Mouse (Mus musculus) intestine, postnatal 0 days (tissue): ENCODE data around the gene Ctnna2. TPM values are rescaled to one million over a fixed set of nuclear protein-coding genes. Genes with fewer than 3 reads are reported as not detected.

Experiments used
- ATAC-seq: fragments of 200-750 bp; cut with Nextera tagmentation; 2 replicates; pipeline ENCODE4 v1.8.0; 2017; ENCODE audit warnings: mild to moderate bottlenecking, moderate TSS enrichment, moderate library complexity
- H3K27ac ChIP-seq: fragments of 300-500 bp; sonication (generic); 2 replicates; pipeline ENCODE4 v1.5.1; 2014; ENCODE audit warnings: mild to moderate bottlenecking, low read depth, low read length, moderate library complexity
- H3K27me3 ChIP-seq: fragments of 300-500 bp; sonication (generic); replicated peaks from 2 replicates; pipeline ENCODE4 v1.6.1; 2014; ENCODE audit warnings: low read length, mixed read lengths; ENCODE audit not compliant: control insufficient read depth, insufficient read depth
- H3K36me3 ChIP-seq: fragments of 300-500 bp; sonication (generic); 2 replicates; pipeline ENCODE4 v1.6.1; 2014; ENCODE audit warnings: mild to moderate bottlenecking, moderate library complexity; ENCODE audit not compliant: control insufficient read depth, insufficient read depth
- H3K4me1 ChIP-seq: fragments of 300-500 bp; sonication (generic); replicated peaks from 2 replicates; pipeline ENCODE4 v1.6.1; 2014; ENCODE audit warnings: antibody characterized with exemption, low read length, mixed read lengths; ENCODE audit not compliant: control insufficient read depth, insufficient read depth
- H3K4me2 ChIP-seq: fragments of 300-500 bp; sonication (generic); replicated peaks from 2 replicates; pipeline ENCODE4 v1.6.1; 2014; ENCODE audit warnings: low read depth, mild to moderate bottlenecking, moderate library complexity
- H3K4me3 ChIP-seq: fragments of 300-500 bp; sonication (generic); 2 replicates; pipeline ENCODE4 v1.5.1; 2014; ENCODE audit warnings: low read depth, low read length
- H3K9ac ChIP-seq: fragments of 300-500 bp; sonication (generic); 2 replicates; pipeline ENCODE4 v1.6.1; 2014; ENCODE audit warnings: mild to moderate bottlenecking, low read depth, low read length
- H3K9me3 ChIP-seq: fragments of 300-500 bp; sonication (generic); 2 replicates; pipeline ENCODE4 v1.6.1; 2016; ENCODE audit warnings: mixed run types; ENCODE audit not compliant: control insufficient read depth
- CTCF ChIP-seq: sonication (generic); IDR thresholded peaks from 2 replicates; pipeline ENCODE4 v1.5.1; 2016; ENCODE audit warnings: low read depth, mild to moderate bottlenecking, control low read depth, antibody characterized with exemption, moderate library complexity
- WGBS: fragments of 180-500 bp; shearing (Covaris S2); extraction: QIAGEN DNeasy Blood & Tissue Kit; methylation state at CpG from one replicate; pipeline ENCODE4 v1.1.7; 2014; 5-methylcytosine and 5-hydroxymethylcytosine counted together
- polyA plus RNA-seq: library from polyadenylated mRNA; unstranded; fragments of >200 nt; fragmentation: Nextera tagmentation; extraction: Ambion mirVana; gene quantifications from 2 replicates; pipeline ENCODE4 v1.2.1, GENCODE M21; 2015

The Ctnna2 gene
- polyA plus RNA-seq, 1 experiment from 2014 or later = 2.3 TPM

DNA sequence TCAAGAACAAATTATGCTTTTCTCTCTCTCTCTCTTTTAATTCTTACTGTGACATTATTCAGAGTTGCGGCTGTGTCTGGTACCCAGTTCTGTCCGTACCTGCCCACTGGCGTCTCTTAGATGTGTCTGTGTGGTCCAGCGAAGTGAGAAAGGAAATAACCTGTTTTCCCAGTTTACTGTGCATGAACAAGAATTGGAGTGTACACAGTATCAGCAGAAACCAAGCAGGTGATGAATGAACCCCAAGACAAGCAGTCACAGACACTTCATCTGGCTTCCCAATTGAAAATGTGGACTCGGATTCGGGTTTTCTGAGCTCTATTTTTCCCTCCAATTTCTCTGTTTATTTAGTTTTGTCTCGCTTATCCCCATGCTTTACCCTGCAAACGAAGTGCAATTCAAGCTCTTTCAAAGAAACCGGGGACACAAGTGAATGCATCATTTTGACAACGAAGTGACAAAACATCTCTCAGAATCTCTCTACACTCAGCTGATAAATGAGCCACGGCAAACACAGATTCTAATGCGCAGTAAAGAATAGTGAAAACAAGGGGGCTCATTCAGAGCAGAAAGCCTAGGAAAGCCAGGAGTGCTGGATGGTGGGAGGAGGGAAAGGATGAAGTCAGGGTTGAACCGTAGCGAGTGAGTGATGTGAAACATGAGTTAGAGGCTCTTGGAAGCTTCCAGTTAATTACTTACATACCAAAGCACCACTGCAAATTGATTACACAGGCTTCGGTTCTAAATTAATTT lies 442.3 kb downstream of the Ctnna2 start:
- H3K4me3 ChIP-seq = no peak overlapping the region
- no peak for TF ChIP-seq CTCF
- 44% methylated on average over 15 of the region's 15 CpGs for WGBS
- no peaks in the 10 kb centered on the region for H3K27me3 ChIP-seq
- H3K4me2 ChIP-seq = no peak overlapping the region
- no peaks in the 10 kb centered on the region for H3K9me3 ChIP-seq
- no peak overlapping the region for H3K9ac ChIP-seq
- H3K27ac ChIP-seq = no peak overlapping the region
- no peak for ATAC-seq
- no peaks in the 10 kb centered on the region for H3K36me3 ChIP-seq
- H3K4me1 ChIP-seq = no peaks in the 10 kb centered on the region

DNA sequence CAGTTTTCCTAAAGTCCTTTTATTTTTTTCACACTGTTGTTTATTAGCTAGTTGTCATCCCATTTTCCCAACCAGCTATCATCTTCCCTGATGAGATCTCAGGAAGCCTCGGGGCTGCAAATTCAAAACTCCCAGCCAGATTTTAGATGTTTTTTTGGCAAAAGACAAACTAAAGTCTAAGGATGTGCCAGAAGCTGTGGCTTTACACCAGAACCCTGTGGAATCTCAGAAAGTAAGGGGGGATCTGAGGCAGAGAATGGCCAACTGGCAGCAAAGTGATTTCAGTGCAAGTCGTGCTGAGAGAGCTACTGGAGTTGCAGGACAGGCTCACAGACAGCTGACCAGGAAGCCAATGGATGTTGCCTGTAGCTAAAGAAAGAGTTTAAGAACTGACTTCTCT lies 451.9 kb downstream of the Ctnna2 start:
- WGBS = 66% methylated on average over 2 of the region's 2 CpGs
- no peaks in the 10 kb centered on the region for H3K27me3 ChIP-seq
- no peak overlapping the region for H3K27ac ChIP-seq
- no peaks in the 10 kb centered on the region for H3K36me3 ChIP-seq
- no peaks in the 10 kb centered on the region for H3K9me3 ChIP-seq
- TF ChIP-seq CTCF = no peak
- no peak for ATAC-seq
- H3K4me3 ChIP-seq = no peak overlapping the region
- H3K9ac ChIP-seq = no peak overlapping the region
- H3K4me1 ChIP-seq = no peaks in the 10 kb centered on the region
- H3K4me2 ChIP-seq = no peak overlapping the region

DNA sequence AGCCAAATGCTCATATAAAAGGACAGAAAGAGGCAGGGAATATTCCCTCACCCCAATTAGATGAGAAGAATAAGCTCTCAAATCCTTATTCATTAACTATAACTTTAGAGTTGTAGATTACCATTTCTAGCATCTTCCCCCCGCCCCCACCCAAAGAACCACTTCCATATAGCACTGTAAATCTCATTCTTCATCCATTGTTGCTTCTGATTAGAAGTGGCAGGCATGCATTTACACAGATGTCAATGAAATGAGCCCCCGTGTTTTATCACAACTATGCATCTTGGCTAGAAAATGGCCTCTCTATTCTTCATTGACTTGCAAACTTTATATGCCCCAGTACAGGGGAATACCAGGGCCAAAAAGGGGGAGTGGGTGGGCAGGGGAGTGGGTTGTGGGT lies 457.7 kb downstream of the Ctnna2 start:
- no peak for TF ChIP-seq CTCF

DNA sequence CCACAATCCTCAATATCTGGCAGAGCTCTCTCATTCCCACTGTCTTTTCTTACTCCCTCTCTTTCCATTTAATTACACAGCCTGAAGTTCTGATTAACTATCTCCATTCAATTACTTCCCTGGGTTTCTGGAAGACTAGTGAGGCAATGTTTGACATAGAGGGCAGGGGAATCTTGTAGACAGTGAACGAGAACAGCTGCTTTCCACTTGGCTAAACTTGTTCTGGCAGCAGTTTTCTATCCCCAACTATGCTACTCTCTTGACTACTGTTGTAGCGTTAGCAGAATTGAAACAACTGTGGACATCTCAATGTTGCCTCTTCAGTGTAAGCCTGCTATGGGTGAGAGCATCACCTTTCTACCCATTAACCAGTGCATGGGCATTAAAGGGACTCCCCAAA lies 463.0 kb downstream of the Ctnna2 start:
- no peaks in the 10 kb centered on the region for H3K36me3 ChIP-seq
- 52% methylated on average over 2 of the region's 2 CpGs for WGBS
- no peak for ATAC-seq
- H3K9me3 ChIP-seq = no peaks in the 10 kb centered on the region
- H3K4me3 ChIP-seq = no peak overlapping the region
- H3K4me2 ChIP-seq = no peak overlapping the region
- no peaks in the 10 kb centered on the region for H3K27me3 ChIP-seq
- H3K9ac ChIP-seq = no peak overlapping the region
- H3K27ac ChIP-seq = no peak overlapping the region
- TF ChIP-seq CTCF = no peak
- no peaks in the 10 kb centered on the region for H3K4me1 ChIP-seq

More for the DNA sequence above, 457.7 kb downstream of the Ctnna2 start:
- H3K27me3 ChIP-seq = no peaks in the 10 kb centered on the region
- no peak overlapping the region for H3K4me2 ChIP-seq
- no peak overlapping the region for H3K9ac ChIP-seq
- ATAC-seq = no peak
- WGBS = 76% methylated on average over 2 of the region's 2 CpGs
- no peak overlapping the region for H3K4me3 ChIP-seq
- H3K4me1 ChIP-seq = no peaks in the 10 kb centered on the region
- H3K9me3 ChIP-seq = no peaks in the 10 kb centered on the region
- H3K36me3 ChIP-seq = no peaks in the 10 kb centered on the region
- H3K27ac ChIP-seq = no peak overlapping the region

DNA sequence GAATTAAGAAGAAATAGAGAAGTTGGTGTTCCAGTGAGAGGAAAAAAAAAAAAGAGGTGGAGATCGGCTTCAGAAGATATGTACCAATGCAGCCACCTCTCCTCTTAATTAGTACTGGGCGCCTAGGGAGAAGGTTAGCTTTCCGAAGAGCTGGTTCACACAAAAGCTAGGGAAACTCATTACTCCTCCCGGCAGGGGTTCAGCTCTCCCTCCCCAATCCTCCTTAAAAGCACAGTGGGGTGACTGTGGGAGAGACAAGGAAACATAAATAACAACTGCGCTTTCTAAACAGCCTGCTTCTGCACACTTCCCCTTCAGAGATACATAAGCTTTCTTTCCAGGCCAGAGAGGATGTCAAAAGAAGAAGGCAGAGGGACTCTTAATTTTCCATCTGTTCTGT lies 467.7 kb downstream of the Ctnna2 start:
- H3K4me1 ChIP-seq = no peaks in the 10 kb centered on the region
- H3K4me3 ChIP-seq = no peak overlapping the region
- WGBS = 29% methylated on average over 5 of the region's 5 CpGs
- no peak for TF ChIP-seq CTCF
- ATAC-seq = no peak
- H3K27me3 ChIP-seq = no peaks in the 10 kb centered on the region
- H3K27ac ChIP-seq = no peak overlapping the region
- no peak overlapping the region for H3K4me2 ChIP-seq
- no peak overlapping the region for H3K9ac ChIP-seq
- no peaks in the 10 kb centered on the region for H3K36me3 ChIP-seq
- H3K9me3 ChIP-seq = no peaks in the 10 kb centered on the region

DNA sequence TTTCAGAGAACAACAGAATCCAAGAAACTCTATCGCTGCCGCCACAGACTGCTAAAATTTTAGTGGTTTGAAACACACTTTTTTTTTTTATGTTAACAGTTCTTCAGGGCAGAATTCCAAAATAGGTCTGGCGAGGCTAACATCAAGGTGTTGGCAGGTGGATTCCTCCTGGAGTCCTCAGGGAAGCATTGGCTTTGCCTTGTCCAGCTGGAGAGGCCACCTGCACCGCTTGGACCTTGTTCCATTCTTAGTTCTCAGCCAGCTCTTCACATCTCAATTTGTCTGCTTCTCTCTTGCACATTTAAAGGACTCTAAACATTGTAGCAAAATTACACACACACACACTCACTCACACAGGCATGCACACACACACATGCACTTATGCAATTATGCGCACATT lies 487.8 kb downstream of the Ctnna2 start:
- H3K4me1 ChIP-seq = no peaks in the 10 kb centered on the region
- no peak for TF ChIP-seq CTCF
- 80% methylated on average over 5 of the region's 5 CpGs for WGBS
- H3K9ac ChIP-seq = no peak overlapping the region
- no peak overlapping the region for H3K4me3 ChIP-seq
- ATAC-seq = no peak
- H3K9me3 ChIP-seq = no peaks in the 10 kb centered on the region
- H3K36me3 ChIP-seq = no peaks in the 10 kb centered on the region
- H3K27ac ChIP-seq = no peak overlapping the region
- H3K27me3 ChIP-seq = no peaks in the 10 kb centered on the region
- no peak overlapping the region for H3K4me2 ChIP-seq
